Mouse (Mus musculus) adrenal gland, postnatal 14 days (tissue): ENCODE data around the gene Kcnmb1. TPM values are rescaled to one million over a fixed set of nuclear protein-coding genes. Genes with fewer than 3 reads are reported as not detected.

Experiments used
- DNase-seq: peaks from one replicate; pipeline ENCODE4 v3.0.0; 2021; ENCODE audit warnings: mixed read lengths
- long read RNA-seq, 2 experiments: library from polyadenylated mRNA; stranded (forward); transcript quantifications; one replicate each; pipeline ENCODE4 v2.0.0; 2021
- total RNA-seq: library from RNA; stranded (reverse); gene quantifications from 2 replicates; pipeline ENCODE4 v1.2.3, GENCODE M21; 2021

Kcnmb1 gene
- total RNA-seq, result 0.11 and 0.38 TPM in 2 replicates
- long read RNA-seq, experiment 1, result 0 reads
- long read RNA-seq, experiment 2, result 0 reads

GRCm38 (mm10) chr11:33962688-33963407, at the start of gene Kcnmb1:
TSS of gene Kcnmb1 (plus strand) at chr11:33963013.
- DNase-seq, result no peak

- no peak for DNase-seq
These were observed 49.8 kb upstream of the Kcnmb1 start for GRCm38 (mm10) chr11:33913061-33913460.

- DNase-seq, result no peak
These were observed 48.6 kb upstream of the Kcnmb1 start for GRCm38 (mm10) chr11:33914216-33914615.

GRCm38 (mm10) chr11:33917574-33917973, 45.2 kb upstream of the Kcnmb1 start:
- peak; percentile 81 for DNase-seq

- no peak for DNase-seq
These were observed 44.4 kb upstream of the Kcnmb1 start for GRCm38 (mm10) chr11:33918424-33918823.

GRCm38 (mm10) chr11:33919826-33920225, 43.0 kb upstream of the Kcnmb1 start:
- no peak for DNase-seq

GRCm38 (mm10) chr11:33921451-33921850, 41.4 kb upstream of the Kcnmb1 start:
- DNase-seq, result no peak

GRCm38 (mm10) chr11:33923031-33923430, 39.8 kb upstream of the Kcnmb1 start:
- no peak for DNase-seq

- no peak for DNase-seq
These were observed 37.0 kb upstream of the Kcnmb1 start for GRCm38 (mm10) chr11:33925778-33926177.

GRCm38 (mm10) chr11:33926551-33926950, 36.3 kb upstream of the Kcnmb1 start:
- no peak for DNase-seq

GRCm38 (mm10) chr11:33927321-33927720, 35.5 kb upstream of the Kcnmb1 start:
- DNase-seq, result no peak

GRCm38 (mm10) chr11:33927836-33928235, 35.0 kb upstream of the Kcnmb1 start:
- DNase-seq, result no peak

GRCm38 (mm10) chr11:33928658-33929057, 34.2 kb upstream of the Kcnmb1 start:
- DNase-seq, result peak; percentile 39

GRCm38 (mm10) chr11:33929412-33929811, 33.4 kb upstream of the Kcnmb1 start:
- DNase-seq, result no peak

GRCm38 (mm10) chr11:33931836-33932385, 30.9 kb upstream of the Kcnmb1 start:
- peak; percentile 47 for DNase-seq

GRCm38 (mm10) chr11:33932386-33933111, 30.3 kb upstream of the Kcnmb1 start:
- no peak for DNase-seq

- DNase-seq, result no peak
These were observed 28.5 kb upstream of the Kcnmb1 start for GRCm38 (mm10) chr11:33934286-33934685.

GRCm38 (mm10) chr11:33937641-33938040, 25.2 kb upstream of the Kcnmb1 start:
- no peak for DNase-seq

GRCm38 (mm10) chr11:33938561-33939274, 24.1 kb upstream of the Kcnmb1 start:
- DNase-seq, result no peak

GRCm38 (mm10) chr11:33939456-33940113, 23.2 kb upstream of the Kcnmb1 start:
- no peak for DNase-seq

GRCm38 (mm10) chr11:33943565-33943964, 19.2 kb upstream of the Kcnmb1 start:
- no peak for DNase-seq
